Mouse (Mus musculus) stomach, embryonic 14.5 days (tissue): ENCODE measurements around the gene Tpp2. TPM values are rescaled to one million over a fixed set of nuclear protein-coding genes. Genes with fewer than 3 reads are reported as not detected.
"Not testable (repeated sequence)": the region's sequence is repeated elsewhere in the genome, so short reads cannot be mapped to it uniquely, and the experiment has no call there.

Source experiments
- ATAC-seq: fragments of 200-750 bp; cut with Nextera tagmentation; 2 replicates; pipeline ENCODE4 v1.8.0; 2017; ENCODE audit warnings: low read depth, moderate TSS enrichment; ENCODE audit not compliant: insufficient number of reproducible peaks, insufficient read depth, low FRiP score
- H3K27ac ChIP-seq: fragments of 300-500 bp; sonication (generic); 2 replicates; pipeline ENCODE4 v1.5.1; 2014; ENCODE audit warnings: mild to moderate bottlenecking, low read length, moderate library complexity, mixed read lengths
- H3K27me3 ChIP-seq: fragments of 300-500 bp; sonication (generic); 2 replicates; pipeline ENCODE4 v1.6.1; 2014; ENCODE audit warnings: low read length, control low read depth, mixed read lengths; ENCODE audit not compliant: control insufficient read depth, insufficient read depth
- H3K36me3 ChIP-seq: fragments of 300-500 bp; sonication (generic); 2 replicates; pipeline ENCODE4 v1.6.1; 2014; ENCODE audit warnings: mild to moderate bottlenecking, control low read depth, low read length, moderate library complexity, mixed read lengths; ENCODE audit not compliant: control insufficient read depth, insufficient read depth
- H3K4me1 ChIP-seq: fragments of 300-500 bp; sonication (generic); 2 replicates; pipeline ENCODE4 v1.6.1; 2014; ENCODE audit warnings: low read length, control low read depth, mixed read lengths; ENCODE audit not compliant: control insufficient read depth, insufficient read depth
- H3K4me2 ChIP-seq: fragments of 300-500 bp; sonication (generic); replicated peaks from 2 replicates; pipeline ENCODE4 v1.6.1; 2014; ENCODE audit warnings: low read depth, low read length, control low read depth
- H3K4me3 ChIP-seq: fragments of 300-500 bp; sonication (generic); 2 replicates; pipeline ENCODE4 v1.5.1; 2014; ENCODE audit warnings: low read depth, low read length, control low read depth
- H3K9ac ChIP-seq: fragments of 300-500 bp; sonication (generic); replicated peaks from 2 replicates; pipeline ENCODE4 v1.6.1; 2014; ENCODE audit warnings: low read depth, mild to moderate bottlenecking, control low read depth, low read length, moderate library complexity, mixed read lengths
- H3K9me3 ChIP-seq: fragments of 300-500 bp; sonication (generic); 2 replicates; pipeline ENCODE4 v1.6.1; 2016; ENCODE audit warnings: low read depth, low read length, control low read depth; ENCODE audit not compliant: control insufficient read depth
- WGBS: fragments of 180-500 bp; shearing (Covaris S2); extraction: QIAGEN DNeasy Blood & Tissue Kit; methylation state at CpG from one replicate; pipeline ENCODE4 v1.1.7; 2014; 5-methylcytosine and 5-hydroxymethylcytosine counted together
- microRNA-seq: library from miRNA; unstranded; fragments of <30 nt; microRNA quantifications from one replicate; pipeline ENCODE4, GENCODE M21; 2016
- polyA plus RNA-seq: library from polyadenylated mRNA; unstranded; fragments of >200 nt; fragmentation: Nextera tagmentation; extraction: Ambion mirVana; gene quantifications from 2 replicates; pipeline ENCODE4 v1.2.1, GENCODE M21; 2014

Tpp2 gene
- polyA plus RNA-seq, 1 experiment from 2014 or later: 60.4 TPM

DNA sequence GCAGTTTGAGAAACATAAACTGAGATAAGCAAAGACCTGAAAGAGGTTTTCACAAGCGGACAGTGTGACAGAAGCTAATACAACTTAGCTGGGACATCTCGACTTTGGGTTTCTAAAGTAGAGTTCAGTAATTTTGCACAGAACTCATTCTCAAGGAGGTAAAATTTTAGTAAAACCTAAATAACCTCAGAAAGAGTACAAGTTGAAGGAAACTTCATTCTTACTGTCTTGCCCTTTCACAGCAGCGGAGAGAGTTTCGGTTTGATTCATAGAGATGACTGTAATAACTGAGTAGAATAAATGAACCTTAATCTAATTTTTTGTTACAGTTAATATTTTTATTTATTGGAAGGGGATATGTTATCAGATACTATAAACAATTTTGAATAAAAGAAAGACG lies 99.5 kb downstream of the Tpp2 start:
- ATAC-seq: no peak
- Histone ChIP-seq H3K4me1 (no peaks in the 10 kb centered on the region), H3K27ac (no peak overlapping the region), H3K9ac (no peak overlapping the region), H3K9me3 (no peaks in the 10 kb centered on the region), H3K36me3 (no peaks in the 10 kb centered on the region), H3K4me2 (no peak overlapping the region), H3K27me3 (no peaks in the 10 kb centered on the region), H3K4me3 (no peak overlapping the region)
- 80% methylated on average over 5 of the region's 5 CpGs for WGBS

DNA sequence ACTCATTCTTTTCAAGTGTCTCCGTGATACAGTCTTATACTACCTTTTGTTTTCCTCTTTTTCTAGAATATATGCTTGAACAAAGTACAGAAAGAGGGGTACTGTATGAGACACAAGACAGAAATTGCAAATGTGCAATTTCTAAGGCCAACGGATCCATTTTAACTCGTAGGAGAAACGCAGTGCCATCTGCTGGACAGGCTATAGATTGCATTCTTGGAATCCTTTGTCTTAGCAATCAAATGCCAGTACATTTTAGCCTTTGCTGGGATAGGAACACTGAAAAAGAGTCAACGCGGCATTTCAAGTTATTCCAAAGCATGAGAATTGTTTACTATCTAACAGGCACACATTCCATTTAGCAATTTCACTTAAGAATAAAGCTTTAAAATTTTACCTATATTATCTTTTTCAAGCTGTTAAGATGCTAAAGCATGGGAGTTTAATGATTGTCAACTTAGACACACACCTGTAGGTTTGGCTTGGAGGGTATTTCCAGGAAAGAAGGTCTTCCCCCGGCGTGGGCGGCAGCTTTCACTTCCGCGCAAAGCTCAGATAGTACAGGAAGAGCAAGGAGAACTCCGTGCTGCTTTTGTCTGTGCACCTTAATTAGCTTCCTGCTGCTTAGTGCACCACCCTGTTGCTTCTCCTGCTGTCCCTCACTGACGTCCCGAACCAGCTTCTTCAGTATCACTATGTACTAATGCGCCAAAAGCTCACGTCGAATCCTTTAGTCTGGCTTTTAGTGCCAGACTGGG lies 108.5 kb downstream of the Tpp2 start:
- H3K4me3 ChIP-seq: peak overlapping the region; percentile 33
- under 1% methylated on average over 17 of the region's 17 CpGs for WGBS

GRCm38 (mm10) chr1:44042555-44042915 lies 109.1 kb downstream of the Tpp2 start:
- Histone ChIP-seq H3K4me2 (peak overlapping the region; percentile 69), H3K36me3 (no peaks in the 10 kb centered on the region), H3K4me1 (no peaks in the 10 kb centered on the region), H3K9me3 (no peaks in the 10 kb centered on the region), H3K27me3 (no peaks in the 10 kb centered on the region), H3K9ac (peak overlapping the region; percentile 7; the same call in 1 of the 2 replicates), H3K27ac (no peak overlapping the region), H3K4me3 (peak overlapping the region; percentile 33)
- WGBS: 3% methylated on average over 6 of the region's 6 CpGs
- no peak; the same call in 1 of the 2 replicates for ATAC-seq

More for the DNA sequence above, 108.5 kb downstream of the Tpp2 start:
- H3K27ac ChIP-seq: no peak overlapping the region
- no peaks in the 10 kb centered on the region for H3K36me3 ChIP-seq
- ATAC-seq: peak; percentile 71; the same call in 1 of the 2 replicates
- H3K9ac ChIP-seq: peak overlapping the region; percentile 7; the same call in 1 of the 2 replicates
- no peaks in the 10 kb centered on the region for H3K4me1 ChIP-seq
- H3K9me3 ChIP-seq: no peaks in the 10 kb centered on the region
- peak overlapping the region; percentile 69 for H3K4me2 ChIP-seq
- H3K27me3 ChIP-seq: no peaks in the 10 kb centered on the region

DNA sequence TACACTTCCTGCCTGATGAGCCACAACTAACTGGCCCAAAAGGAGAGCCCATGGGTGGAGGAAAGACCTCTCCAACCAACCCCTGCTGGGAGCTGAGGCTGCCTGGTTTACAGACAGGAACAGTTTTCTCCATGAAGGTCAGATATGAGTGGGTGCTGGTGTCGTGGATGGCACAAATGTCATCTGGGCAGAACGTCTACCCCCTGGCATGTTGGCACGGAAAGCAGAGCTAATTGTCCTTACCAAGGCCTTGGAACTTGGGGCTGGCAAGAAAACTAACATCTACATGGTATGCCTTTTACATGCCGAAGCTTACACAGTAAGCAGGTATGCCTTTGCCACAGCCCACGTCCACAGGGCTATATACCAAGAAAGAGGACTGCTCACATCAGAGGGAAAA lies 112.2 kb downstream of the Tpp2 start:
- not testable (repeated sequence) for H3K36me3 ChIP-seq, ATAC-seq

DNA sequence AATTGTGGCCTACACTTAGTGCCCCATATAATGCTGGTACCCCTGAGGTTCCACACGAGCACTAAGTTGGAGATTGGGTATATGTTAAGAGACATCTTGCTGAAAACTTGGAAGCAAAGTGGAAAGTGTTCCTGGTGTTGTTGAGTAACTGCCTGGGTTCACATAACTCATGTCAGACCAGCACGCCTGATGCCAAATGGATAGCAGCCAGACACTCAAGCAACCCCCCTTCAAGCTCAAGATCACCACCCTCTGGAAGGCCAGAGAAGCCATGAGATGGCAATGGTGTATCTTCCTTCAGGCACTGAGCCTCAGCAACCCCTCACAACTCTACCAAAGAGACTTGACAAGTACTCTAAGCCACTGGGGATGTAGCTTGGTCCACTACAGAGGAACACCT lies 113.1 kb downstream of the Tpp2 start:
- Histone ChIP-seq H3K4me2 (no peak overlapping the region), H3K4me3 (no peak overlapping the region), H3K27ac (no peak overlapping the region), H3K27me3 (no peaks in the 10 kb centered on the region), H3K36me3 (no peaks in the 10 kb centered on the region), H3K9ac (no peak overlapping the region), H3K4me1 (no peaks in the 10 kb centered on the region), H3K9me3 (no peaks in the 10 kb centered on the region)
- no peak for ATAC-seq
- 63% methylated on average over 2 of the region's 2 CpGs for WGBS

More for the DNA sequence above, 112.2 kb downstream of the Tpp2 start:
- WGBS: 86% methylated on average over 5 of the region's 5 CpGs
- not testable (repeated sequence) for H3K4me3 ChIP-seq, H3K27ac ChIP-seq, H3K4me2 ChIP-seq, H3K27me3 ChIP-seq, H3K9me3 ChIP-seq, H3K9ac ChIP-seq, H3K4me1 ChIP-seq

Small RNA genes within 50 kb of the gene (microRNA-seq; reads per million reads assigned to microRNA genes)
- gene Gm24180: not detected

Other genes with a start within 250 kb of the Tpp2 start
- 2.6 and 4.2 TPM in 2 replicates for gene 1500015O10Rik, start 203.0 kb upstream of the Tpp2 start, polyA plus RNA-seq
- 16.9 and 17.4 TPM in 2 replicates for gene Uxs1, start 105.8 kb upstream of the Tpp2 start, polyA plus RNA-seq
- gene Mettl21c, start 86.4 kb downstream of the Tpp2 start, polyA plus RNA-seq: 0.48 and 0.88 TPM in 2 replicates
- gene Gm8251, start 128.3 kb downstream of the Tpp2 start, polyA plus RNA-seq: 0.14 and 0.23 TPM in 2 replicates
- gene Tex30, start 168.8 kb downstream of the Tpp2 start, polyA plus RNA-seq: 73.4 and 77.6 TPM in 2 replicates
- 59.9 and 65.5 TPM in 2 replicates for gene Kdelc1, start 185.2 kb downstream of the Tpp2 start, polyA plus RNA-seq
- 23.9 and 24.2 TPM in 2 replicates for gene Bivm, start 185.3 kb downstream of the Tpp2 start, polyA plus RNA-seq
- gene Ercc5, start 214.1 kb downstream of the Tpp2 start, polyA plus RNA-seq: 24.6 and 24.8 TPM in 2 replicates